Mouse (Mus musculus): Measurements from ENCODE around the gene Tirap.

DNA sequence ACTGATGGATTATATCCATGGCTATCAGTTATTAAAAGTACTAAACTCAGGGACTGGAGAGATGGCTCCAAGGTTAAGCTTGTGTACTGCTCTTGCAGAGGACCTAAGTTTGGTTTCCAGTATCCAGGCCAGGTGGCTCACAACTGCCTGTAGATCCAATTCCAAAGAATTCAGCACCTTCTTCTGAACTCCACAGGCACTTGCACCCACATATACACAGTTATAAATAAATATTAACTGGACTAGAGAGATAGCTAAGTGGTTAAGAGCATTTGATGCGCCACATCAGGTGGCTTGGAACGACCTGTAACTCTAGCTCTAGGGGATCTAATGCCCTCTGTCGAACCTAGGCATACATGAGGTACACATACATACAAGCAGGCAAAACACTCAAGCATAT is 28.6 kb upstream of the Tirap start:
- no peak for TF ChIP-seq TAL1 (IDR thresholded peaks at IDR 0.05; ENCODE audit: low read length)
- TF ChIP-seq GATA1 (IDR thresholded peaks at IDR 0.05; ENCODE audit: low read length): no peak
